Mouse (Mus musculus) inflammation-experienced regulatory T-cells, adult 6 months (primary cell): Measurements from ENCODE around the gene Cela2a. TPM values are rescaled to one million over a fixed set of nuclear protein-coding genes. Genes with fewer than 3 reads are reported as not detected.
A peak's percentile ranks its signal among the peaks of the same experiment; 100 is the strongest.
"Not testable (repeated sequence)": the region's sequence is repeated elsewhere in the genome, so short reads cannot be mapped to it uniquely, and the experiment has no call there.

Source experiments
- ATAC-seq: one replicate; pipeline ENCODE4 v1.8.0; 2017
- polyA plus RNA-seq, 3 experiments: library from polyadenylated mRNA; unstranded; fragments of 100-300 nt; shearing (Covaris generic); gene quantifications; one replicate each; pipeline ENCODE4 v1.2.1; 2017

Gene Cela2a
- polyA plus RNA-seq, 3 experiments from 2014 or later, result not detected

- ATAC-seq, result no peak
These were observed 29.0 kb downstream of the Cela2a start for GRCm38 (mm10) chr4:141796954-141797353.

GRCm38 (mm10) chr4:141796356-141796755, 29.6 kb downstream of the Cela2a start:
- no peak for ATAC-seq

GRCm38 (mm10) chr4:141794152-141794535, 31.8 kb downstream of the Cela2a start:
- ATAC-seq, result no peak

GRCm38 (mm10) chr4:141793282-141794151, 32.4 kb downstream of the Cela2a start, which contains the start of gene Casp9:
Gene Casp9 (plus strand): TSS chr4:141793612.
- ATAC-seq, result peak; percentile 73

GRCm38 (mm10) chr4:141792554-141793281, 33.2 kb downstream of the Cela2a start:
- peak; percentile 1 for ATAC-seq

- ATAC-seq, result no peak
These were observed 34.0 kb downstream of the Cela2a start for GRCm38 (mm10) chr4:141791951-141792350.

- no peak for ATAC-seq
These were observed 34.5 kb downstream of the Cela2a start for GRCm38 (mm10) chr4:141791486-141791885.

- peak; percentile 83 for ATAC-seq
These were observed 35.4 kb downstream of the Cela2a start, which contains the start of gene Dnajc16 for GRCm38 (mm10) chr4:141790524-141790990. Gene Dnajc16 (minus strand): TSS chr4:141790931.

GRCm38 (mm10) chr4:141789564-141790218, 36.3 kb downstream of the Cela2a start:
- no peak for ATAC-seq

- no peak for ATAC-seq
These were observed 38.5 kb downstream of the Cela2a start for GRCm38 (mm10) chr4:141787462-141787861.

GRCm38 (mm10) chr4:141787046-141787445, 38.9 kb downstream of the Cela2a start:
- ATAC-seq, result no peak

GRCm38 (mm10) chr4:141786141-141786540, 39.8 kb downstream of the Cela2a start:
- ATAC-seq, result no peak

- no peak for ATAC-seq
These were observed 41.1 kb downstream of the Cela2a start for GRCm38 (mm10) chr4:141784835-141785234.

- ATAC-seq, result no peak
These were observed 44.6 kb downstream of the Cela2a start for GRCm38 (mm10) chr4:141781201-141781985.

- ATAC-seq, result no peak
These were observed 46.1 kb downstream of the Cela2a start for GRCm38 (mm10) chr4:141779828-141780227.

- ATAC-seq, result not testable (repeated sequence)
These were observed 52.9 kb downstream of the Cela2a start for GRCm38 (mm10) chr4:141773019-141773418.

GRCm38 (mm10) chr4:141771823-141772222, 54.1 kb downstream of the Cela2a start:
- no peak for ATAC-seq

- ATAC-seq, result no peak
These were observed 56.3 kb downstream of the Cela2a start for GRCm38 (mm10) chr4:141769501-141770160.

GRCm38 (mm10) chr4:141767353-141768036, 58.5 kb downstream of the Cela2a start:
- no peak for ATAC-seq

- ATAC-seq, result no peak
These were observed 59.1 kb downstream of the Cela2a start for GRCm38 (mm10) chr4:141766668-141767352.
